Mouse (Mus musculus): ENCODE measurements around the gene Plppr3.

Gene Plppr3

DNA sequence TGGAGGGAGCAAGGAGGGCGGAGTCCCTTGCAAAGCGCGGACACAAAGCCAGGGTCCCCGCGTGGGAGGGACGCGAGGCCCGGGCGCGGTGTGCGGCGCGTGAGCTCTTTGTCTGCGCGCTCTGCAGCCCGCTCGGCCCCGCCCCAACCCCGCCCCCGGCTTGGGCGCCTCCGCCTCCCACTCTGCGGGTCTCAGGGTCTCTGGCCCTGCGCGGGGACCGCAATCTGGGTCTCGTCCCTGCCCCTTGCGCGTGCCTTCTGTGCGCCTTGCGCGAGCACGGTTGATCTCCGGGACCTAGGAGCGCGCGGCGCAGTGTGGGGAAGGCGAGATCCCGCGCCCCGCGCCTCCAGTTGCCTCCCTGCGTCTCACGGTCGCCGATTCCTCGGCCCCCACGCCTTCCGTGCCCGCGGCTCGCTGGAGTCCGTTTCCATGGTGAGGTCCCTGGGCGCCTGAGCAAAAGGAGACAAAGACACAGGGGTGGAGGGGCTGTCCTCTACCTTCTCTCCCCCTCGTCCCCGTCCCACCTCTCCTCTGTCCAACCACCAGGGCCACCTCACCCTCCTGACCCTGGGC is at the start of gene Plppr3, which contains the start of gene Prtn3:
TSS of gene Plppr3 (minus strand) at position 345 of the 573 bp plus-strand sequence.
TSS of gene Prtn3 (plus strand) at position 187 of the 573 bp plus-strand sequence.
- in situ Hi-C loops (cut with MboI): no loop called here

DNA sequence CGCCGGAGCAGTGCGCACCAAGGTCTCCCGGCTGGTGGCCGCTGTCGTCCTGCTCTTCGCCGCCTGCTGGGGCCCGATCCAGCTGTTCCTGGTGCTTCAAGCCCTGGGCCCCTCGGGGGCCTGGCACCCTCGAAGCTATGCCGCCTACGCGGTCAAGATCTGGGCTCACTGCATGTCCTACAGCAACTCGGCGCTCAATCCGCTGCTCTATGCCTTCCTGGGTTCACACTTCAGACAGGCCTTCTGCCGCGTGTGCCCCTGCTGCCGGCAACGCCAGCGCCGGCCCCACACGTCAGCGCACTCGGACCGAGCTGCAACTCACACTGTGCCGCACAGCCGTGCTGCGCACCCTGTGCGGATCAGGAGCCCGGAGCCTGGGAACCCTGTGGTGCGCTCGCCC is 47.1 kb upstream of the Plppr3 start:
- in situ Hi-C loops (cut with MboI): loop anchor here (5.0 to 10.0 kb wide), 2 partner anchors 36 to 87 kb away; no protein-coding TSS in a partner anchor

DNA sequence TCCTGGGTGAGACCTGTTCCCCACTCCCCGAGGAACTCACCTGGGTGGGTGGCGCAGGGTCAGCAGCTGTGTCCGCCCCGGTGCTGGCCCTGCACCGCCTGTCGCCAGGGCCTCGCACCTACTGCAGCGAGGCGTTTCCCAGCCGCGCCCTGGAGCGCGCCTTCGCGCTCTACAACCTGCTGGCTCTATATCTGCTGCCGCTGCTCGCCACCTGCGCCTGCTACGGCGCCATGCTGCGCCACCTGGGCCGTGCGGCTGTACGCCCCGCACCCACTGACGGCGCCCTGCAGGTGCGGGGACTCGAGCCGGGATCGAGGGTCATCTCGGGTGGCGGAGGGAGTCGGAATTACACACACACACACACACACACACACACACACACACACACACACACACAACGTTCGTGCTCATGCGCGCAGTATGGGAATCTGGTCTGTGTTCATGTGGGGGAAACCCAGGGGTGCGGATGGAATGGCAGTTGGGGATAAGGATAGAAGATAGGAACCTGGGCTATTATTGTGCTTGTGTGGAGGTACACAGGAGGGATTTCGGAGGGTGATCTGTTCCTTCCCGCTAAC is 46.6 kb upstream of the Plppr3 start, which contains the start of gene R3hdm4:
TSS of gene R3hdm4 (minus strand) at position 251 of the 578 bp plus-strand sequence.
- in situ Hi-C loops (cut with MboI): loop anchor here (5.0 to 10.0 kb wide), 2 partner anchors 36 to 86 kb away; no protein-coding TSS in a partner anchor

DNA sequence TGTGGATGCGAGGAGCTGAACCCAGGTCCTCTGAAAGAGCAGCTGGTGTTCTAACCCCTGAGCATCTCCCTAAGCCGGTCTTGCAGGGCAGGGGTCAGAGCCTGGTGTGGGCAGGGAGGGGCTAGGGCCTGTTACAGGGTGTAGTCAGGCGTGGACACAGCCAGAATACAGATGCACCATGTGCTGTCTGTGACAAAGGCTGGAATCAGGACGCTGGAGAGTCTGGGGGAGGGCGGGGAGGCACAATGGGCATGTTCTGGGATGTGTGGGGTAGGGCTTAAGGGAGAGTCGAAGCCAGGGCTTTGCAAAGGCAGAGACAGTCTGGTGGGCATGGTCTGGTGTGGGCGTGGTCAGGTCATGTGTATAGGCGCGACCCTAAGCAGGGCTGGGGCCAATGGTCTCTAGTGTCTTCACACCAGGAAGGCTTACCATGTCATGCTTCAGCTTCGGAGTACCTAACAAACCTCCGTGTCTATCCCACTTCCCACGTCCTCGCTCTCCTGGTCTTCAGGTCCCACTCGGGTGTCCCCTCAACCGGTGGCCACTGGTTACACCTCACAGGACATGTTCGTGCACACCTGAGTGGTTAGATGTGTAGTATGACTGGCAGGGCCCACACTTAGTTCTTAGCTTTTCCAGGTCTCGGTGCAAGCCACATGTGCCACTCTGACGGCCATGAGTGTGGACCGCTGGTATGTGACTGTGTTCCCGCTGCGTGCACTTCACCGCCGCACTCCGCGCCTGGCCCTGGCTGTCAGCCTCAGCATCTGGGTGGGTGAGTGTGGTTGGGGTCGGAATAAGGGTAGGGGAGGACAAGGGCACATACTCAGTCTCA is 45.8 kb upstream of the Plppr3 start:
- in situ Hi-C loops (cut with MboI): loop anchor here (5.0 to 10.0 kb wide), 2 partner anchors 37 to 85 kb away; no protein-coding TSS in a partner anchor

DNA sequence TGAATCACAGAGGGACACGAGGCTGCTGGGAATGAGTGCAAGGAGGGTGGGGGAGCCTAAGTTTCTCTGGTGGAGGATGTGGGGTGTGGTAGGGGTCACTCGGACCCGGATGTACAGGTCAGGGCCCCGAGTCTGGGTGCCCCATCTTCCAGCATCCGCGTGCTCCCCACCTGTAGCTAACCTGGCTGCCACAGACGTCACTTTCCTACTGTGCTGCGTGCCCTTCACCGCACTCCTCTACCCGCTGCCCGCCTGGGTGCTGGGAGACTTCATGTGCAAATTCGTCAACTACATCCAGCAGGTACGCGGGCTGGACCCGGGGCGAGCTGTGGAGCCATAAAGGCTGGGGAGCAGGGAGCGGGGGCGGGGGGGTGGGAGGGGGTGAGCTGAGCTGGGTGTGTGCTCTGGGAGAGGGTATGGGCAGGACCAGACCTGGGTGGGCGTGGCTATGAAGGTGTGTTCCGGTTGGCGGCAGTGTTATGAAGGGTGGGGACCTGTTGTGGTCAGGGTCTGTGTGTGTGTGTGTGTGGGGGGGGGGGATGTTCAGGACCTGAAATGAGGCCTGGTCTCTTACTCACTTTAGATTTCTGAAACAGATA is 44.9 kb upstream of the Plppr3 start:
- in situ Hi-C loops (cut with MboI): no loop called here

DNA sequence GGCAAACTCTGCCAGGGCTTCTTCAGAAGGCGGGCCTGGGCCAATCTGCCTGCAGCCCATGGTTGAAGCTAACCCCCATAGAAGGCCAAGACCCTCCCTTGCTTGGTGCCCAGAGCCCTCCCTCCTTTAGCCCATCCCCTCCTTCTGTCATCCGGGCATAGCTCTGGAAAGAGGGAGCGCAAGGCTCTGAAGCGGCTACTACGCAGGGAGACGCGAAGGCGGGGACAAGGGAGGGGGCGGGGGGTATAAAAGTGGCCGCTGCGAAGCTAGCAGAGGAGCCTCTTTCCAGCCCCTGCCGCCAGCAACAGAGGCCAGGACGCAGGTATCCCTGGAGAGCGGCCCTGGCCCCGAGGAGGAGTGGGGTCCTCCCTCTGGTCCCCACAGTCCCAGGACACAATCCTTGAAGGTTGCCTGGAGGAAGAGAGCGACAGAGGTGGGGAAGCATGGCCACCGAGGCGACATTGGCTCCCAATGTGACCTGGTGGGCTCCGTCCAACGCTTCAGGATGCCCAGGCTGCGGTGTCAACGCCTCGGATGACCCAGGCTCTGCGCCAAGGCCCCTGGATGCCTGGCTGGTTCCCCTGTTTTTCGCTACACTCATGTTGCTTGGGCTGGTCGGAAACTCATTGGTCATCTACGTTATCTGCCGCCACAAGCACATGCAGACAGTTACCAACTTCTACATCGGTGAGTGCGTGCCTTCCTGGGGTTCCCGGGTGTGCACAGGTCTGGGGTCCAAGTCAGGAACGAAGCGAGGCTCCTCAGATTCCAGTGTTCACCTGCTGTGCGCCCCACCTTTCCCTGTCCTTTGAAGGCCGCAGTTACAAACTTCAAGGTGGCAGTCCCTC is 44.0 kb upstream of the Plppr3 start:
- in situ Hi-C loops (cut with MboI): no loop called here

DNA sequence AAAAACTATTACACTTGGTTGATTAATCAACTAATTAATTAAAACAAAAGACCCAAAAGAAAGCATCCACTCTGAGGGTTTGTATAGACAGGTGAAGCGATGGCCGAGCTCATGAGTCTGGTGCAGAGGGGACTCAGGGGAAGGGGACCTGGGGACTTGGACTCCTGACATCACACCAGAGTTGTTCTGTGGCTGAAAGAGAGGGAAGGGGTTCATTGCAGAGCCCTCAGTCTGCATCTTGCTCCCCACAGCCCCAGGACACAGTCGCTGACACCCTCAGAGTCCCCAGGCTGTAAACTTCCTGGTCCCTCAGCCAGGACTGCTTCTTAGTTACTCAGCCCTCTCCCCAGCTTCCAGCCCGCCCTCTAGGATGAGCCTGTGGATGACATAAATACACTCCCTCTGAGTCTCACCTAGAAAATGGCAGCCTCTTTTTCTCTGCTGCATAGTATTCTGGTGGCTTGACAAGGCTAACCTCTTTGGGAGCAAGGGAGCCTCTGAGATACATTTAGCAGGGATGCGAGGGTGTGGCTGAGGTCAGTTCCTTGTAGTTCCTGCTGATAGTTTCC is 43.2 kb upstream of the Plppr3 start:
- in situ Hi-C loops (cut with MboI): no loop called here

DNA sequence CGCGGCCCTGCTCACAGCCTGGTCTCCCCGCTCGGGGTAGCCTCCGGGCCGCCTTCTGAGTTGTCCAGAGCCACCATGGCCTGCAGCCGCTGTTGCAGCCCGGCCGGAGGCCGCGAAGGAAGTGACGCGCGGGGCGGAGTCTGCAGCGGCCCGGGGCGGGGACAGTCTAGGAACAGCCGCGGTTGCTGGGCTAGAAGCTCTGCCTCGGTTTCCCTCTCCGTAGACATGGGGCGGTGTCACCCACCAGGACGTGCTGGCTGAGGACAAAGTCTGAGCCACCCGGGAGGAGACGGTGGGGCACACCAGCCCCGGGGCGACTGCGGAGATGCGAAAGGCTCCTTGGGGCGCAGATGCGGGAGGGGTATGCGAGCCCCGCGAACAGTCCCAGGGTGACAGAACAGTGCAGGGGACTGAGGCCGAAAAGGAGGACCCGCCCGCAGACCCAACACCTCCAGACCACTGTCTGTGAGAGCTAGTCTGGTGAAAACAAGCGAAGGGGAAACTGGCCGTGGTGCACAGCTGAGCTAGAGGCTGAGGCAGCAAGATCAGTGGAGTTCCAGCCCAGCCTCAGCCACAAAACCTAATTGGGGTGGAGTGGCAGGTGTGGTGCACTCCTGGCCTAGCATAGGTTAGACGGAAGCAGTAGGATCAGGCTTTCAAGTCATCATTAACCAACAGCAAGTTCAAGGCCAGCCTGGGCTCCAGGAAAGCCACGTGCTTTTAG is 42.5 kb upstream of the Plppr3 start, which contains the start of gene Kiss1r:
TSS of gene Kiss1r (plus strand) at position 164 of the 724 bp plus-strand sequence.
- in situ Hi-C loops (cut with MboI): no loop called here

DNA sequence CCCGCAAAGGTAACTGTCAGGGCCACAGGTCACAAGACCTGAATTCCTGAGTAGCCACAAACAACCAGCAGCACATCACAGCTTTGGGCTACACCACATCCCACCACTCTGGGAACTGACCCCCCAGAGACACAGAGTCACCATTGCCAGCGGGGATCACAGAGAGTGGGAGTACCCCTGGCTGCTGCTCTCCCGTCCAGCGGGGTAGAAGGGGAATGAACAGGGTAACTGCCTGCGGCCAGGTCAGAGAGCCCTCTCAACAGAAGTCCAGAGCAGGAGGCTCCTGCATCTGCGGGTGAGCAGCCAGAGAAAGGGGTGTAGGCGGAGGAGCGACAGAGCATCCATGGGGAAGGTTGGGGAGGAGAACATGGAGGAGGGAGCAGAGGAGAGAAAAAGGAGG is 41.6 kb upstream of the Plppr3 start:
- in situ Hi-C loops (cut with MboI): no loop called here

DNA sequence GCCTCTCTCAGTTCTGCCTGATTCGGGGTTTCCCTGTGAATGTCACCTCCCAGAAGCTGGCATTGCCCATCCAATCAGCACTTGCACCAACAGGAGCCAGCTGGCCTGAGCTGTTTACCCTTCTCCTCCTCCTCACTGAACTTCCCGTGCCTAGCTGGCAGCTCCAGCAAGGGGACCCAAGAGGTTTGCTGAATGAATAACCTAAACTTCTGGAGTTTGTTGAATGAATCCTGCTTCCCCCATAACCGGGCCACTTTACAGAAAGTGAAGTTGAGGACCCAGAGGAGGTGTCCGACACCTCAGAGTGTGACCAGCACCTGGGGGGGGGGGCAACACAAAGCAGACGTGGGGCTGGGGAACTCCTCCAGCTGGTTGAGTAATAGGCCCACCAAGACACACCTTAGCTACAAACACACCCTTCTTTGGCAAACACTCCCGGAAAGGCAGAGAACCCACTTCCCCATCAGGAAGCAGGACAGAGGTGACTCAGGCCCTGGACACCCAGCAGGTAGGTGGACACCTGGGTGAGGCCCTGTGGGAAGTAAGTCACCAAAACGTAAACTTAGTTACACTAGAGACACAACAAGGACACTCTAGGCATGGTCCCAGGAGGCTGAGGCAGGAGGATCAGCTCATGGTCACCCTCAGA is 40.6 kb upstream of the Plppr3 start:
- in situ Hi-C loops (cut with MboI): no loop called here

DNA sequence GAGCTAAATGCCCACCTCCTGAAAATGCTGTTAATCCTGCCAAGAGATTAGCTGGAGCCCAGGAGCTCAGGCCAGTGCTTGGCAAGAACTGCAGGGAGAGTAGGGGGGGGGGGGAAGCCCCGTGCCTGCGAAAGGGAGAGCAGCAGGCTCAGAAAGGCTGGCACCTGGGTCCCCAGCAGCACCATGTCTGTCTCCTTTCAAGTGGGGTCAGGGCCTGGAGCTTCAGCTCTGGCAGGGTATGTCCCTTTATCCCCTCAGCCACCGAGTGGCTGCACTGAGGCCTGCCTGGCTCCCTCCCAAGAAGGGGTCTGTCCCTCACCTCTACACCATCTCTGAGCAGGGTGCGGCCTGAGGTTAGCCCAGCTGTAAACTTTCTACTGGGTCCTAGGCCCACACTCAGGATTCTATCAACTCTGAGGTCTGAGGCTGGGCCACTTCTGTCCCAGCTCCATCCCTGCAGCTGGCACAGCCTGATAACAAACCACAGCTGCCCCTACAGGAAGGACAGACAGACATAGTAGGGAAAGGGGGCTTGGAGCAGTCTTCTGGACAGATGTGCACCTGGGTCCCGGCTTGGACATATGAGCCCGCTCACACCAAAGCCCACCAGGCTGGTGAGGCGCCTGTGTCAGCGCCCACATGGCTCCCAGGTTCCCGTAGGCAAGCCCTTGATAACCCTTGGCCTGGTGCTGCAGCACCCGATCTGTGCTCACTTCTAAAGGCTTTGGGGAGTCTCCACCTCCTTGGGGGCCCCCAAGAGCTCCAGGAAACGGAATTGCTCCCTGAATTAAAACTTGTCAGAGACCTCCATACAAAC is 39.9 kb upstream of the Plppr3 start:
- in situ Hi-C loops (cut with MboI): no loop called here

DNA sequence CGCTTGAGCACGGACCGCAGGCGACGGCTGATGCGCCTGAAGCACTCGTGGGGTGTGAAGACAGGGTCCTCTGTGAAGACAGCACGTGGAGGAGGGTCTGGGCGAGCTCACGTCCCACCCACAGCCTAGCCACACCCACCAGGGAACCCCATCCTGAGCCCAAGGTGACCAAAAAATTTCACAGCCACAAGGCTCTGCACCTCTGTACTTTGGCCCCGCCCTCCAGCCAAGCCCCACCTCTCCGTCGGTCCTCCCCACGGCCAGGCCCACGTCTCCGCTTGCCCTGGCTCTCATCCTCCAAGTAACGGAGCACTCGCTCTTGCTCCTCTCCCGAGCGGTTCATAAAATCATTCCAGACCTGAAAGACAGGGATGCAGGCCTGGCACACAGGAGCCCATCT is 38.0 kb upstream of the Plppr3 start:
- in situ Hi-C loops (cut with MboI): no loop called here

DNA sequence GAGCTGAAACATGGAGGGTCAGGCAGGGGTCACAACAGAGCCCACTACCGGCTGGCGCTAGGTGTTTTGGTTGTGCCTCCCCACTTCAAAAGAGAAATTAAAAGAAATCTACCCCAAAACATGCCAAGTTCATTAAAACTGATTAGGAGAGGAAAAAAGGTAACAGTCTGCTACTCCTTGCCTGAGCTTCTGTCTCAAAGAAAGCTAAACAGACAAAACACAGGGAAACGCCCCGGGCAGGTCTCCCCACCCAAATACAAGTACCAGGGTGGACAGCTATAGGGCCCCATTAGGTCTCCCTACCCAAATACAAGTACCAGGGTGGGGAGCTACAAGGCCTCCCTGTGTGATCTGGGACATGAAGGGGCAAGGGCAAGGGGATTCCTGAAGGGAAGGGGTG is 36.1 kb upstream of the Plppr3 start, which contains the start of gene Gm26602:
TSS of gene Gm26602 (plus strand) at position 301 of the 400 bp plus-strand sequence.
- in situ Hi-C loops (cut with MboI): no loop called here

DNA sequence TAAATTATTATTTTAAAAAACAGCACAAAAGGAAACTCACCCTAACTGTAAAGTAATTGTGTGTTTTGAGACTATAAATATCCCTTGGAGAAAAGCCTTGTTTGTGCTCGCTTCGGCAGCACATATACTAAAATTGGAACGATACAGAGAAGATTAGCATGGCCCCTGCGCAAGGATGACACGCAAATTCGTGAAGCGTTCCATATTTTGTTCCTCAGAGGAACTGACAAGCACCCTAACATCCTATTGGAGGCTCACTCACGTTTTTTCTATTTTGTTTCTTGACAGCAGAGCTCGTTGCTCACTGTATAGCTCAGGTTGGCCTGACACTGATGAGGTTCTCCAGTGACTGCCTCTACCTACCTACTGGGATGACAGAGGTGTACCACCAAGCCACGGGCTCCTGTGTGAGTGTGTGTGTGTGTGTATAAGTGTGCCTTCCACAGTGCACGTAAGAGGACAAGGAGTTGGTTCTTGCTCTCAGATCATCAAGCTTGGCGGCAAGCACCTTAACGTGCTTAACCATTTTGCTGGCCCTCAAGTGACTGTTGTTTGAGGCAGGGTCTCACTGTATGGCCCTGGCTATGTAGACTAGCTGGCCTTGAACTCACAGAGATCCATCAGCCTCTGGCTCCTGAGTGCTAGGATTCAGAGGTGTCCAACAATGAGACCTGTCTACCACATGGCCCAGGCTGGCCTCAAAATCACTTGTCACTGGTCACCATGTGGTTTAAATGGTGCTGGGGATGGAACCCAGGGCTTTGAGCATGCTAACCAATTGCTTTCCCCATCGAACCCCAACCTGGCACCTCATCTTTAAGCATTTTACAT is 34.9 kb upstream of the Plppr3 start:
- in situ Hi-C loops (cut with MboI): no loop called here

DNA sequence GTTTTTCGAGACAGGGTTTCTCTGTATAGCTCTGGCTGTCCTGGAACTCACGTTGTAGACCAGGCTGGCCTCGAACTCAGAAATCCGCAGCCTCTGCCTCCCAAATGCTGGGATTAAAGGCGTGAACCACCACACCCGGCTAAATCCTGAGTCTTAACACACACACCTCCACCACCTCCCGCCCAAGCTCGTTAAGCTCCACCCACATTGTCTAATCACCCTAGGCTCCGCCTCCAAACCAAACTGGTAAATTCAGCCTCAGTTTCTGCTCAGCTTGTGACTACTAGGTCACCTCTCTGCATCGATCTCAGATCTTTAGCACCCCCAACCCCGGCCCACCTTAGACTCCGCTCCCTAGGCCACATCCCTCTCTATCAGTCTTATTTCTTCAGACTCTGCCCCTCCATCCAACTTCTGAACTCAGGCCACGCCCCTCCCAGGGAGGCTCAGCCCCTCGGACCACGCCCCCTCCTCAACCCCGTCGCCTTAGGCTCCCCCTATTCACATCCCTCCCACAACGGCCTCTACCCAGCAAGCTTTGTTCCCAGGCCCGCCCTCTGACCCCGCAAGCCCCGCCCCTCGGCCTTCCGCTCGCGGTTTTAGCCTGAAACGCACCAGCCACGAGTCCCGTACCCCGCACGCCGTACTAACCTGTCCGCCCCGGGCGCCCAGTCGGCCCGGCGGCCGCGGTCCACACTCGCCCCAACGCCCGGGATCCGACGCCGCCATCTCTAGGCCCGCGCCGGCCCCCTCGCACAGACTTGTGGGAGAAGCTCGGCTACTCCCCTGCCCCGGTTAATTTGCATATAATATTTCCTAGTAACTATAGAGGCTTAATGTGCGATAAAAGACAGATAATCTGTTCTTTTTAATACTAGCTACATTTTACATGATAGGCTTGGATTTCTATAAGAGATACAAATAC is 34.0 kb upstream of the Plppr3 start, which contains the start of gene Med16:
TSS of gene Med16 (minus strand) at position 757 of the 925 bp plus-strand sequence.
- in situ Hi-C loops (cut with MboI): no loop called here

DNA sequence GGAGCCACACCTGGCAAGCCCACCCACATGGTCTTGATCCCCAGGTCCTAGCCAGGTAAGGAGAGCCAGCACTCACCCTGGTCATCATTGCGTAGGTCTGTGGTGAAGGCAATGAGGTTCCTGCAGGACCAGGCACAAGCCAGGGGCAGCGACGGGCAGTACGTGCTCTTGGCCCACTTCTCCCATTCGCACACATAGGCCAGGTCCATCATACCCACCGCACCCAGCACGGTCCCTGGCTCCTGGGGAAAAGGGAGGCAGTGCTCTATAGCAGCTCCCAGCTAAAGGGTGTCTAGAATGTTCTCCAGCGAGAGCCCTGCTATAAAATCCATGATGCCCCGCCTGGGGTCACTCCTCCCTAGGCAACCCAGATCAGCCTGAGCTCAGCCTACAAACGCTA is 33.0 kb upstream of the Plppr3 start:
- in situ Hi-C loops (cut with MboI): no loop called here

DNA sequence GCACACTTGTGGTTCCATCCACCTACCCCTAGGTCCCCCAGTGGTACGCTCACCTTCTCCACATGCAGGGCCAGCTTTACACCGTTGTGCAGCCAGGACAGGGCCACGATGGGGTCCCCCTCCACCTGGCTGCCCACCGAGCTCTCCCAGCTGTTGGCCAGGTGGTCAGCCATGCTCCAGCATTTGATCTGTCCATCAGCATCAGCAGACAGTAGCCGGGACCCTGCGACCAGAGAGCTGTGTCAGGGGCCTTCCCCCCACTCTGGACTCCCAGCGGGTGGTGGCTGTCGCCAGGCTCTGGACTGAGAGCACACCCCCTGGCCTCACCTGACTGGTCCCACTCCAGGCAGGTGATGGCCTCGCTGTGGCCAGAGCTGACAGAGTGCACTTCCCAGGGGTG is 32.3 kb upstream of the Plppr3 start:
- in situ Hi-C loops (cut with MboI): no loop called here

Measured in mature B cell (primary cell).